Mouse (Mus musculus) T-helper 2 cell (primary cell): ENCODE data around the gene Pcgf2.

Source experiments
- in situ Hi-C: fragments of 300-600 bp; cut with MboI, MseI; formaldehyde crosslinking; loops from one replicate; pipeline ENCODE4 v1.15.1; 2025; ENCODE audit warnings: high pct_unique_total_duplicates

Gene Pcgf2

GRCm38 (mm10) chr11:97700003-97700745 is at the start of gene Pcgf2:
Gene Pcgf2, minus strand, starts transcription at chr11:97700497.
- in situ Hi-C loops = loop anchor here (5.0 kb wide), 1 partner anchor 37 kb away; no protein-coding TSS in a partner anchor

DNA sequence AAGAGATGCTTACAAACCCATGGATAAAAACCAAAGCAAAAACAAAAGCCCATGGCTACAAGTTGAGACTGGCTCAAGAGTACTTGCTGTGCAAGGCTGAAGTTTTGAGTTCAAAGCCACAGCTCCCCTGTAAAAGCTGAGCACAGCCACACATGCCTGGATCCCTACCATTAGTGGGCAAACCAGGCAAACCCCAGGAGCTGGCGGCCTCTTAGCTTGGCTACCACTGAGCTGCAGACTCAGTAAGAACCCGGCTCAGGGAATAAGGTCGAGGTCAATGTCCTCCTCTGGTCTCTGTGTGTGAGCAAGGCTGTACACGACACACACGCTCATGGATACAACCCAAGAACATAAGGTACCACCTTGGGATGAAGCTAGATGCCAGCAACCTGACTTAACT is 48.2 kb upstream of the Pcgf2 start:
- in situ Hi-C loops = no loop called here

- in situ Hi-C loops = no loop called here
Measured at GRCm38 (mm10) chr11:97747773-97748172, 47.5 kb upstream of the Pcgf2 start.

DNA sequence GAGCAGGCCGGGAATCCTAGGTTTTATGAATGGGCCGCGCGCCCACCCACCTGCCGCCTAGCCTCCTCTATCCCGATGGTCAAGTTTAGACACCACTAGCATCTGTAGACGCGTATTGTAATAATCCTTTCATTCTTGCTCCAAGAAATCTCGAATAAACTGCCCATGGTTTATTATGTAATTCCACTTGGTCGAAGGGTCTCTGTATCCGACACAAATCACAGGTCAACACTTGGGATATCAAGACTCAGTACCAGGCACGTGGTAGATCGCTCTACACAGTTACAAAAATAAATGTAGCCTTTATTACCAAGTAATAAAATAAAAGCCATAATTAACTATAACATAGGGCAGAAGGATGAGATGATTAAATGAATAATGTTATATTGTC is 45.0 kb upstream of the Pcgf2 start:
- in situ Hi-C loops = no loop called here

DNA sequence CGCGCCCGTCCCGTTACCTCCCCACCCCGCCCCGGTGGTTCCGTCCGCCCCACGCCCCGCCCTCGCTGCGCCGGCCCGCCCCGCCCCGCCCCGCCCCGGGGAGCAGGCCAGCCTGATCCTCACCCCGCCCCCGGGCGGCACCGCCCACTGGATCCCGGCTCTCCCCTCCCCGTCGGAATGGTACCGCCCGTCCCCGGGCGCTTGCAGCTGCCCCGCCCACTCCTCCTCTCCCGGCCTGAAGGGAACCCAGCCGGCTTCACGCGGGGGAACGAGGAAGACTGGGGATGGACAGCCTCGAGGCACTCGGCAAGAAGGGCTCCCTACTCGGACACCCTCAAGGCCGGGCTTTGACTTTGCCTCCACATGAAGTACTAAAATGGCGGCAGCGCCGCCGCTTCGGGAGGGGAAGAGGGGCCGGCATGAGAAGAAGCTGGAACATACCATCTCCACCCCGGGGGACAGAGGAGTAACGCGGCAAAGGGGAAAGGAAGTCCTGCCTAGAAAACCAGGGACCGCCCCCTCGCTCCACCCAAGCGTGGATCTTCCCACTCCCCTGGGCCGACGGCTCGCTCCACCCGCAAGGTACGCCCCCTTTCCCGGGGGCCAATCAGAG is 44.5 kb upstream of the Pcgf2 start:
- in situ Hi-C loops = no loop called here

DNA sequence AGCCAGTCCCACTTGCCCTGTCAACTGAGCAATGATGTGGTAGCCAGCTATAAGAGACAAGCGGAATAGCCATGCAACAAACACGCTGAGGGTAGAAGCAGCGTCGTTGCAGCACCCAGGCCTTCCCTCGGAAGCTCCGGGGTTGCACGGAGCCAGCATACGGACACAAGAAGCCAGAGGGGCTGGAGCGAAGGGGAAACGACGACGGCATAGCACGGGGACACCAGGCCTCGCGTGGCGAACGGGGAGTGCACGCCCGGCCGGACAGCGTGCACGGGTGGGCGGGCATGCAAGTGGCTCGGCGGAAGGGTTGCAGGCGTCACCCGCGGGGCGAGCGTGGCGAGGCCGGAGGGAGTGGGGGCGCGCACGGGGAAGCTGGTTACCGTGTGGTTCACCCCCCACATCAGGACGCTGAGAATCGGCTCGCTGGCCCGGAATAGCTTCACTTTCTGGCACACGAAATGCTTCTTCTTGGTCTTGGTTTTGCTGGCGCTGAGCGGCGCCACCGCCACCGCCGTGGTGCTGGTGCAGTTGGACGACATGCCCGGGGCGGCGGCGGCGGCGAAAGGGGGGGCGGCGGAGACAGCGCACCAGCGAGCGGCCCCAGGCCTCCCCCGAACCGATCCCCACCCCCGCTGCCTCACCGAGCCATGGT is 43.9 kb upstream of the Pcgf2 start, which contains the start of gene Pip4k2b:
Gene Pip4k2b, minus strand, starts transcription at position 642 of the 655 bp plus-strand sequence.
- in situ Hi-C loops = no loop called here

- in situ Hi-C loops = no loop called here
Measured at GRCm38 (mm10) chr11:97743423-97743822, 43.1 kb upstream of the Pcgf2 start.

- in situ Hi-C loops = no loop called here
Measured at GRCm38 (mm10) chr11:97742591-97742990, 42.3 kb upstream of the Pcgf2 start.

- in situ Hi-C loops = no loop called here
Measured at GRCm38 (mm10) chr11:97742157-97742556, 41.9 kb upstream of the Pcgf2 start.

- in situ Hi-C loops = no loop called here
Measured at GRCm38 (mm10) chr11:97740190-97740589, 39.9 kb upstream of the Pcgf2 start.

- in situ Hi-C loops = loop anchor here (5.0 kb wide), 1 partner anchor 37 kb away; the partner anchor contains the start of genes Pcgf2 and Psmb3
Measured at GRCm38 (mm10) chr11:97739155-97739554, 38.9 kb upstream of the Pcgf2 start.

DNA sequence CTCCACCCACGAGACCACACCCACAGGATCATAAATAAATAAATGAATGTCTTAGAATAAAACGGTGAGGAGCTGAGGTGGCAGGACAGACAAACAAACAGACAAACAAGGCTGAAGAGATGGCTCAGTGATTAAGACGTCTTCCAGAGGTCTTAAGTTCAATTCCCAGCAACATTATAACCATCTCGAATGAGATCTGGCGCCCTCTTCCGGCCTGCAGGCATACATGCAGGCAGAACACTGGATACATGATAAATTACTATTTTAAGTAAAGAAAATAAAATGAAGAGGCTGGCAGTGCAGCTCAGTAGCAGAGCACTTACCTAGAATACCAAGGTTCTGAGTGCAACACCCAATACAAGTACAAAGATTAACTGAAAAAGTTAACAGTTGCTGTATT is 38.4 kb upstream of the Pcgf2 start:
- in situ Hi-C loops = loop anchor here (5.0 kb wide), 1 partner anchor 36 kb away; the partner anchor contains the start of genes Pcgf2 and Psmb3

GRCm38 (mm10) chr11:97737600-97737999 is 37.3 kb upstream of the Pcgf2 start:
- in situ Hi-C loops = loop anchor here (5.0 kb wide), 1 partner anchor 35 kb away; the partner anchor contains the start of genes Pcgf2 and Psmb3

DNA sequence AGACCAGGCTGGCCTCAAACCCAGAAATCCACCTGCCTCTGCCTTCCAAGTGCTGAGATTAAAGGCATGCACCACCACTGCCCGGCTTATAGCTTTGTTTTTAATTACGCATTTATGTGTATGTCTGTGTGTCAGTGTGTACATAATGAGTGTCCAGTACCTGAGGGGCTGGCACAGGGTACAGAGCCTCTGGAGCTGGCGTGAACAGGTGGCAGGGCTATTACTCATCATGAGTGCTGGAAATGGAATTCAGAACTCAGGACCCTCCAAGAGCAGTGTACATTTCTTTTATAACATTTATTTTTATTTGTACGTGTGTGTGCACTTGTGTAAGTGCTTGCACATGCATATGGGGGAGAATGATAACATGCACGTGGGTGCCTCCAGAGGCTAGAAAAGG is 36.3 kb upstream of the Pcgf2 start:
- in situ Hi-C loops = loop anchor here (5.0 kb wide), 1 partner anchor 34 kb away; the partner anchor contains the start of genes Pcgf2 and Psmb3

- in situ Hi-C loops = loop anchor here (5.0 kb wide), 1 partner anchor 33 kb away; the partner anchor contains the start of genes Pcgf2 and Psmb3
Measured at GRCm38 (mm10) chr11:97734810-97735209, 34.5 kb upstream of the Pcgf2 start.

DNA sequence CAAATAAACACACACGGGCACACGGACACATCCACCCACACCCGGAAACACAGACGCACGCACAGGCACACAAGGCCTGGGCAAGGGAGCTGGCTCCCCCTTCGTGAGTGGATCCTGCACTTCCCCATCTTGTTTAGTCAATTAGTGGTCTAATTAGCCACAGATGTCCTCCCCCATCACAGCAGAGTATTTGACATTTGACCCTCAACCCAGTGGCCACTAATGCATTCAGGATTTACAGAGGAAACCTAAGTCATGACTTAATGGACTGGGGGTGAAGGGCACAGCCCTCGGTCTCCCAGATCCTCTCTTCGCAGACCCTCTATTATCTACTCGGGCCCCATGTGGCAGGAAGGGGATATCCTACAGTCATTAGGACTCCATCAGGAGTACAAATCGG is 33.4 kb upstream of the Pcgf2 start:
- in situ Hi-C loops = no loop called here

- in situ Hi-C loops = no loop called here
Measured at GRCm38 (mm10) chr11:97728730-97729129, 28.4 kb upstream of the Pcgf2 start.

- in situ Hi-C loops = no loop called here
Measured at GRCm38 (mm10) chr11:97728311-97728710, 28.0 kb upstream of the Pcgf2 start.

DNA sequence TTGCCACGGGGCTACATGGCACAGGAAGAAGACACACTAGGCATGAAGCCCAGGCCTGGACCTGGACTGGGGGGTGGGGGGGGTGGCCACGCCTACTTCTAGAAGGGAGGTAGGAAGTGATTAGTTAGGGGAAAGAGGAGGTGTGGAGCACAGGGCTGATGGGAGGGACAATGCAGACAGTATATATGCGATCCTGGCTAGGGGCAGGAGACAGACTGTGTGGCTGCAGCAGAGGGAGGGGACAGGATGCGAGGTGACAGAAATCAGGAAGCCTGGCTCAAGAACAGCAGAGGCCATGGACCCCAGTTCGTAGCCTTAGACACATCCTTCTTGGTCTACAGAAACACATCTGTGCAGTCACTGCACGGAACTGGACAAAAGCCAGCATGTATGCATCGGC is 23.4 kb upstream of the Pcgf2 start:
- in situ Hi-C loops = no loop called here

GRCm38 (mm10) chr11:97721338-97721737 is 21.0 kb upstream of the Pcgf2 start:
- in situ Hi-C loops = no loop called here

DNA sequence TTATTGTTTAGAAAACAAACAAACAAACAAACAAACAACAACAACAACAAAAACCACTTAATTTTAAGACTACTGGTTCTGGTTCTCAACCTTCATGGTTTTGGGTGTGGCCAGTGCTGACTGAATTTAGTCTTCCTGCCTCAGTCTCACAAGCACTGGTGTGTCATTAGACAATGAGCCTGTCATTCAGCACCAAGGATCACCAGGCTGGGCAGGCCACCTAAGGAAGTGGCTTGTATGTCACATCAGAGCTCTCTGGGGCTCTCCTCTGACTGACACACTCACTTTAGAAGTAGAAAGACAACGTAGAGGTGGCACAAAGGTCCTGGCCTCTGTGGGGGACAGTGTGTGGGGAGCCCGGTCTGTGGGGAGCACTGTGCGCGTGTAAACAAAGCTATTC is 18.7 kb upstream of the Pcgf2 start:
- in situ Hi-C loops = no loop called here

DNA sequence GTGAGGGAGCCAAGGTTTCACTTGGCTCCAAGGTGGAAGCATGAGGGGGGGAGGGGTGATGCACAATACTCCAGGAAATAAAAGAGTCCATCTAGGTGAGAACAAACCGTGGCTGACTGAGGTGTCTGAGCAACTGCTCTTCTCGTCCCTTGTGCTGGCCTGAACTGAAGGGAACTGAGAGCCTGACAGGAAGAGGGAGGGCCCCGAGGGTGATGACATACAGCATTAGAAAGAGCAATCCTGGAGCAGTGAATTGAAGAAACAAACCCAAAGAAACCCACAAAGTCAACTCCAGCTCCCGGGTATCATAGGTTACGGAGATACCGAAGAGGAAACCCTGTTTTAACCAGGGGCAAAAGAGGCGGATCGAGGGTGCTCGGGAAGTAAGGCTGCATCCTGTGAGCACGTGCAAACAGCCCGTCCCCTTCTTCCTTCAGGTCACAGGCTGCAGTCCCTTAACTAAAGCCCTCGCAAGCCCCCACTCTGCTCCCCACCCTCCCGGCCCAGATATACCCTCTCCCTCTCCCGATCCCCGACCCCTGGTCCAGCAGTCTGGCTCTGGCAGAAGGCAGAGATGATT is 18.1 kb upstream of the Pcgf2 start:
- in situ Hi-C loops = no loop called here
